Mouse (Mus musculus) left cerebral cortex, postnatal 25 days (tissue): ENCODE results near the gene Gm49387. TPM values are rescaled to one million over a fixed set of nuclear protein-coding genes. Genes with fewer than 3 reads are reported as not detected.
A peak's percentile ranks its signal among the peaks of the same experiment; 100 is the strongest.

Source experiments
- DNase-seq, 2 experiments: peaks; one replicate each; pipeline ENCODE4 v3.0.0; 2022; ENCODE audit warnings: low spot score in 2 of 2, mixed read lengths in 1 of 2
- intact Hi-C: fragments of 180-260 bp; cut with DNase I; formaldehyde crosslinking; loops from one replicate; pipeline ENCODE4 v1.15.1; 2025
- total RNA-seq, 2 experiments: library from RNA; stranded (reverse); gene quantifications; 2 replicates each; pipeline ENCODE4 v1.2.3; 2021

The Gm49387 gene
- total RNA-seq, 2 experiments from 2014 or later = 0.98 TPM; not detected in 1

DNA sequence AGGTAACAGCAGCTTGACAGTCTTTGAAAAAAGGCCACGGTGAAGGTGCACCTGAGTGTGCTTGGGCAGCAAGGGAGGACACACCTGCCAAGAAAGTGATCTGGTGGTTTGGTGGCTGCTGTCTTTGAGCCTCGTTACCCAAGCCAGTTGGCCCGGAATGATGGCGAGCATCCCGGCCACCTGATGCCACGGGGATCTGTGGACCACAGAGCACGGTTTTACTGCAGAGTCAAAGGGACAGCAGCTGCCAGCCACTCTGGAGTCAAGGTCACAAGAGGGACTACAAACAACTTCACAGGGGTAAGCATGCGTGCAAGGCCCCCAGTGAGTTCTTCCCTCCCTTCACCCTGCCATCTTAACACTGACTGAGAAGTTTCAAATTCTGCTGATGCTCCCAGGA, 83.4 kb downstream of the Gm49387 start:
- intact Hi-C loops = no loop called here
- DNase-seq = no peak

DNA sequence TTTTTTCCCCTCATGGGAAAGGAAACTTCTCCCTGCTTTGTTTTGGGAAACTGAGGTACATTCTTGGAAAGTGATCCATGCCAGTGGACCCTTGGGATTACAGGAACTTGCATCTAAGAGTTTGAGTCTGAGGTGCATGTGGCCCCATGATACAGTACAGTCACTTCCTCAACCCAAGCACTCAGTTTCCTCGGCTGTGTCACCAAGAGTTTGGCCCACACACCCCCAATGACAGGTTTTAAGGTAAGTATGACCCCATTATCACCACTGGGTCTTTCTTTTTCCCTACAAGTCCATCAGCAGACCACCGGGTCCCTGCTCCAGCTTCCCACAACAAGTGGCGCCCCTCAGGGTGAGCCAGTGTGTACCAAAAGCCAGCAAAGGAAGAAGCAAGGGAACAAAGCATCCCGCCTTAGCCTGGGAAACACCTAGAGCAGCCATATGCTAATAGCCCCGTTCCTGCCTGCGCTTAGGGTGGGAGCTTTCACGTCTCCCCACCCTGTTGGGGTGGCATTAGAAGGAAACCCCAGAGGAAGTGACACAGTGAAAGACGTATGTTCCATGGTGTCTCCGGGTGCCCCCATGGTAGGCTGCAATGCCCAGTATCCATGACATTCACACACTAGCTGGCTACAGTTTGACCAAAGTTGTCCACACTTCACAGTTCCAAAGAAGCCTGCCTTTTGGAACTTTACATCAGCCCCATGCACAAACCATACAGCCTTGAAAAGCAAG, 84.0 kb downstream of the Gm49387 start:
- intact Hi-C loops = no loop called here

DNA sequence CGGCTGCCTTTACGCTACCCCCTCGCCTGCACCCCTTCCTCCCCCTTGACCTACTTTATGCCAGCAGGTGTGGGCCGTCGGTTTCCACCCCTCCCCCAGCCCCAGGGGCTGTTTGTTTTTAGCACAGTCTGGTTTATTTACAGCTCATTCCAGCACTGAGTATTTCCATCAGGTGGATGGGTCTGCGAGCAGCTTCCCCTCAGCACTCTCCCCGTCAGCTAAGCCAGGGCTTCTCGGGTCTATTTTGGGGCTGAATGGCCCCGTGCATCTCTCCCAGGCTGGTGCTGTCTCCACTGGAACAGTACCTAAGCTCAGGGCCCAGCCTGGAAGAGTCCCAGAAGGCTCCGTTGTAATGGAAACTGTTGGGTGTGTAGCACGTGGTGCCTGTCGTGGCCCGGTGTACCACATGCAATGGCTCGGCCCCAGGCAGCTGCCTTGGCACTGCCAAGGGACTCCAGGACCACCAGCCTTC, 84.7 kb downstream of the Gm49387 start:
- intact Hi-C loops = no loop called here
- DNase-seq = peak; percentile 10 to 32

More for the DNA sequence above, 84.0 kb downstream of the Gm49387 start:
- no peak for DNase-seq

DNA sequence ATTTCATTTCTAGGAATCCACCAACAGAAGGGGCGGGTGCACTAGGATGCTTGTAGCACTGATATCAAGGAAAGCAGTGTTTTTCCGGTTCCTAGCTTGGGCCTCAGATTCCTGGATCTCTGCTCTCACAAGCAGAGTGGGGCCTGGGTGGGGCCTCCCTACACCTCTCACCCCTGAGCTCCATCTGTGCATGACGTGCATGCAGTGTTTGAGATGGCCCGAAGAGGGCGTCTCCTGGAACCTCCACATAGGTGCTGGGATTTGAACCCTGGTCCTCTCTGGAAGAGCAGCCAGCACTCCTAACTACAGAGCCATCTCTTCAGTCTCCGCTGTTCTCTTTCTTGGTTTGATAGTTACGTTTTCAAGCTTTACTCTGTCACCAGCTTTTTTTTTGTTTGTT, 85.7 kb downstream of the Gm49387 start:
- no peak for DNase-seq
- intact Hi-C loops = no loop called here

DNA sequence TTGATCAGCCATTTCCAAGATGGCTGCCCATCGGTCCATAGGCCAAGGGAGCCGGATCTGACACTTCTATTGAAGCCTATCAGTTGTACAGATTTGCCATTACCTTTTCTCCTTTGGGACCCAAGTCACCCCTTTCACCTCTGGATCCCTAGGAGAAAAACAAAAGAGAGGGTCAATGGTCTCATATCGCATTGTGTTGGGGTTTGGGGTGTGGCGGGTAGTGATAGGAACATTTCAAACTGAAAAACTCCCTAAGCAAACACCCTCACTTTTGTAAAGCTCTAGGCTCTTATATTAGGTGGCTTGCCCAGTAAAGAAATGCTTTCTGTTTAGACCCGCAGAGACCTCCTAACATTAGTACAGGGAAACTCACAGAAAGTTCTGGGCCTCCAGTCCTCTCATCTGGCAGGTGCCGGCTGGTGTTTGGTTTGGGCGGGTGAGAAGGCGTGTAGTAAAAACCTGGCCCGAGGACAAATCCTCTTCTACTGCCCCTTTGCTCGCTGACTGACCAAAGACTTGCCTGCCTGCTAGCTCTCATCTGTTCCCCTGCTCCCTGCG, 96.7 kb downstream of the Gm49387 start:
- intact Hi-C loops = no loop called here
- DNase-seq = no peak

DNA sequence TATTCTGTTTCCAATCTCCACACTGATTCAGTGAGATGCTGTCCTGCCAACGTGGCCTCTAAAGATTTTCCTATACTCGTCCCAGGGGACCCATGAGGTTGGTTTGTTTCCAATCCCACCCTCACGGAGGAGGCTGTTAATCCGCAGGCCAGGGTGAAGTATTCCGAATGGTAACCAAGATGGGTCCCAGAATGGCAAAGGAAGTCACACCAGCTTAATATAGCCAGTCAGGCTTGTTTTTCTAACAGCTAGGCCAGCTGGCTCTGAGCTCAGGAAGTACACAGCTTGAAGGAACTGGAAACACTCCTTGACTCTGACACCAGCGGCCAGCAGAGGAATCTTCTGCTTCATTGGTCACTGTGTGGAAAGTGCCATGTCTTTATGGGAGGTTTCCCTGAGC, 103.4 kb downstream of the Gm49387 start:
- peak in 1 of 2 experiments; percentile 9 for DNase-seq
- intact Hi-C loops = no loop called here

DNA sequence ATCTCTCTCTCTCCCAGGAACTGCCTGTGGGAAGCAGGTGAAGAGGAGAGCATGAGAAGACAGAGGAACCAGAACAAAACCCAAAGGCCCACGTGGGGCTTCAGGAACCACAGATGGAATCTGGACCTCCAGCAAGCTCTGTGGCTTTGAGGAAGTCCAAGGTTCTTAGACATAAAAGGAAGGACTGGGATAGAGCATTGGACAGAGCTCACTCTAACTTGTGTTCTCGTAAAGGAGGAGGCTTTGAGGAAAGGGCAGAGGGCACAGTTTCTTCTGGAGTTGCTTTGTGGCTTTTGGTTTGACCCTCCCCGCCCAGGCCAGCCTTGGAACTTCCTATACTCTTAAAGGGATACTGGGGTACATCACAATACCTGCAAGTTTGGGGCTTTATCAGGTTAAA, 108.0 kb downstream of the Gm49387 start:
- no peak for DNase-seq
- intact Hi-C loops = no loop called here

DNA sequence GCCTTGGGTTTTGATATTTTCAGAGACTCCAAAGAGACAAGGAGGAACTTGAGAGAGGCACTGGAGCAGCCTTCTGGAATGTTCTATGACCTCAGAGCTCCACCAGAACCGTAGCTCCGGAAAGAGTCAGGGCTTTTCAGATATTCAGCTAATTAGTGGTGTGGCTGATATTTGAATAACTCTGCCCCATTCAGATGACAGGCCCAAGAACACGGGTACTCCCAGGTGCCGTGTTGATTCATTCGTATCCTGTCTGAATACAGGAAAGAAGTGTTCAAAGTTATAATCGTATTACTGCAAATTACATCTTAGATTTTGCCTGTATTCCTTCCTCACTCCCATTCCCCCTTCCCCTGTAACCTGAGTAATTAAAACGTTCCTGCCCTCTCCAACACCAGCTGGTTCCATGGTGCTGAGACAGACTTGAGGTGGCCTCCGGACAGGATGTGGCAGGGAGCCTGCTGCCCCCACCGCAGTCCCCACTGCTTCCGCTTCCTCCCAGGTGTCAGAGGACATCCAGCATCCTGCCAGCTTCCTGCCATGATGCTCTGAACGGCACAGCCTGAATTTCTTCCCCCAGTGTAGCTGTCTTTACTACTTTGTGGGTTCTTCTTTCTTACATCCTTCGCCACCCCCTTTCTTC, 109.1 kb downstream of the Gm49387 start:
- intact Hi-C loops = no loop called here
- no peak for DNase-seq

DNA sequence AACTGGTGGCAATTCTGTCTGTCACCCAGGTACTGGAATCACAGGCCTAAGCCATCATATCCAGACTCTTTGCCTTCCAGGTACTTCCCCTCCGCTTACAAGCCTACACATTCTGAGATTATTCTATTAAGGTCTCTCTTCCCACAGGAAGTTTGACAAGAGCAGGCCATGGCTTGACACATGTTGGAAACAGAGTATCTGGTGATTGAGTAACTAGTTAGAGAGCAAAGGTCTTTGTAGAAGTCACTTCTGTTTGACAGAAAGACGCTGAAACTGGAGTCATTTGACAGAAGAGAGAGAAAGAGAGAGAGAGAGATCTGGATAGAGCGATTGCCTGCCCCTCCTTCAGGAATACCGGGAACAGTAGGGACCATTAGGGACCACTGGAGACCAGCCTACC, 109.8 kb downstream of the Gm49387 start:
- intact Hi-C loops = no loop called here
- no peak for DNase-seq

DNA sequence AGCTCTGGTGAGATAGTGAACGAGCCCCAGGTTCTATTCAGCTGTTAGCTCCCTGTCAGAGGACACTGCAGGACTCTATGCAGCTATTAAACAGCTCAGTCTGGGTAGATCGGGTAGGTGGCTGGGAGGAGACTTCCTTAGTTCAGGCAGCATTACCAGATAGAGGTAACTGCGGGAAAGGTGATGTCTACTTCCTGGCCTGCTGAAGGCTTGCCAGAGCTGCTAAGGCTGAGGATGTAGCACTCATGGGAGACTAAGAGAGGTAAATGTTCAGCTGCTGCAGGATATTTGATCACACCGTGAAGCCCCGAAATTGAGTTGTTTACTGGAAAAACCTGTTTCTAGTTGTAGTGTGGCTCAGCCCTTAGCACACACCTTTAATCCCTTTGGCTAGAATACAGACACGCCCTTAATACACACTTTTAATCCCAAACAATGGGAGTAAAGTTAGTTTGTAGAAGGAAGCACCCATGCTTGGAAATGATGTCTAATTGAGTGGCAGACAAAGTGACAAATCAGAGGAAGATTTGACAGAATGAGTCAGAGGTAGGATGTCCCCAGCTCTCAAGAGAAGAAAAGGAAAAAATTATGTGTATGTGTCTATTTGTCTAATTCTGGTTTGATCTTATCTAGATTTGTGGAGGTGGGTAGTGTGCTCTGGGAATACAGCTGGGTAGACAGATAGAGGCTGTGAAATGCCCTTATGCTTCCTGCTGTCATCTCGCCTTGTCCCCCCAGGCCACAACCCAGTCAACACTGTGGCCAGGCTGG, 115.5 kb downstream of the Gm49387 start:
- no peak for DNase-seq
- intact Hi-C loops = no loop called here

DNA sequence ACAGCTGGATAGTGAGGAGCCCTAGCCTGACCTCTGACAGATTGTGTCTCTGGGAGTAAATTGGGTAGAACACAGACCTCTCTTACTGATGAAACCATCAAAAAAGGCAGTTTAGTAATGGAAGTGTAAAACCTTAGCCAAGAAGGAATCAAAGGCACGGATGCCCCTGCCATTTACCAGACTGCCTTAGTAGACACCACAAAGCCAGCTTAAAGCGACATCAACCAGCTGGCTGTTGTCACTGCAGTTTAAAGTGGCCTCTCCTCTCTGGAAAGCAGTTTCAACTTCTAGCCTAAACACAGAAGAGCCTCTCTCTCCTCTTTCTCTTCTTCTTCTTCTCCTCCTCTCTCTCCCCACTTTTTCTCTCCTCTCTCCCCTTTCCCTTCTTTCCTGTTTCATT, 119.4 kb downstream of the Gm49387 start:
- DNase-seq = no peak
- intact Hi-C loops = loop anchor here (2.0 kb wide), 1 partner anchor 83 kb away; no protein-coding TSS in a partner anchor

DNA sequence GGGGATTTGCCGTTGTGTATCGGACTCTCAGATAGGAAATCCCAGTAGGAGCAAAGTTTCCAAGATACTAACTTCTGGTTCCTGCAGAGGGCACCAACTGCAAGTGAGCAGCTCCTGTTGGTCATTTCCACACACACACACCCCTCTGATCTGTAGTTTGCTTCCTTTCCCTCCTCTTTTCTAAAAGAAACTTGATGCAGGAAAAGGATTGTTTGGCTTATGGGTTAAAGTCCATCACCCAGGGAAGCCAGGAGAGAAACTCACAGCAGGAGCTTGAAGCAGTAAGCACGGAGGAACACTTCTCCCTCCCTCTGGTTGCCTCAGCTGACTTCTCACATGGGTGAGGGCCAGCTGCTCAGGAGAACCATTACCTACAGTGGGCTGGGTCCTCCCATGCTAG, 121.5 kb downstream of the Gm49387 start:
- intact Hi-C loops = loop anchor here (10.0 kb wide), 1 partner anchor 276 kb away; no protein-coding TSS in a partner anchor
- no peak for DNase-seq

DNA sequence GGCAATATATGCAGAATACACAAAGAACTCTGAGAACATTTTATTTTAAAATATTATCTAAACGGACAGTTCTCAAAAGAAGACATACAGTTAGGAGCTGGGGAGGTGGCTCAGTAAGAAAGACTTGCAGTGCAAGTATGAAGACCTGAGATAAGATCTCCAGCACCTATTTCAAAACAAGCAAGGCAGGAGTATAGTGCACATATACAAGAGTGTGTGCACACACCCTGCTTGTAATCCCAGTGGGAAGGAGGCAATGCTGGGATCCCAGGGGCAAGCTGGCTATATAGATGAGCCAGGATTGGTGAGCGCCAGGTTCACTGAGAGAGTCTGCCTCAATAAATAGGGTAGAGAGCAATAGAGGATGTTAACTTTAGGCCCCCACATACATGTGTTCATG, 124.8 kb downstream of the Gm49387 start:
- DNase-seq = no peak
- intact Hi-C loops = loop anchor here (10.0 kb wide), 1 partner anchor 279 kb away; no protein-coding TSS in a partner anchor

DNA sequence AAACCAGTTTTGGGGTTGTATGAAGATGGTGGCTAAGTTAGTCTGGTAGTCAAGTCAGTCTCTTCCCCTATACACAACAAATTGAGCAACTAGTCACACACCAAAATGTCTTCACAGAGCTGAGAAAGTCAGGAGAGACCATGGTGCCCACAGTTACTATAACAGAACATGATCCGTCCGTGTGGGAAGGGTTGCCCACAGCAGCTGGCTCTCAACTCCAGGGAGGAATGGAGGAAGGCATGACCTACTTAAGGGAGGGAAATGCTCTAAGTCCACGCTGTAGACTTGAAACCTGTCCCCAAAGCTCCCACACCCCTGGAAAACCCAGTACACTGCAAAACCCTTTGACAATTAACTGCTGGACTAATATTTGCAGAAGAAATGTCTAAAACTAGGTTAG, 130.4 kb downstream of the Gm49387 start:
- intact Hi-C loops = loop anchor here (10.0 kb wide), 1 partner anchor 284 kb away; no protein-coding TSS in a partner anchor
- peak in 1 of 2 experiments; percentile 29 for DNase-seq

DNA sequence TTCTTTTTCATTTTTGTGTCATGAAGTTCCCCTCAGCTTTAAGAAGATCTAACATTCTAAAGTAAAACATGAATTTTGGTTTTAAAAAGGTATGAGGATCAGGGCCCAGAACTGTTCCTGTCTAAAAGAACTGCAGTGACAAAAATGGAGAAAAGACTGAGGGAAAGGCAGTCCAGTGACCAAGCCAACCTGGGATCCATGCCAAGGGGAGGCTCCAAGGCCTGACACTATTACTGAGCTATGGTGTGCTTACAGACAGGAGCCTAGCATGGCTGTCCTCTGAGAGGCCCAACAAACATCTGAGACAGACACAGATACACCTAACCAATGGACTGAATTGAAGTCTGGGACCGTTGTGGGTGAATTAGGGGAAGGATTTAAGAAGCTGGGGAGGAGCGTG, 130.8 kb downstream of the Gm49387 start:
- intact Hi-C loops = loop anchor here (10.0 kb wide), 1 partner anchor 285 kb away; no protein-coding TSS in a partner anchor
- DNase-seq = no peak

DNA sequence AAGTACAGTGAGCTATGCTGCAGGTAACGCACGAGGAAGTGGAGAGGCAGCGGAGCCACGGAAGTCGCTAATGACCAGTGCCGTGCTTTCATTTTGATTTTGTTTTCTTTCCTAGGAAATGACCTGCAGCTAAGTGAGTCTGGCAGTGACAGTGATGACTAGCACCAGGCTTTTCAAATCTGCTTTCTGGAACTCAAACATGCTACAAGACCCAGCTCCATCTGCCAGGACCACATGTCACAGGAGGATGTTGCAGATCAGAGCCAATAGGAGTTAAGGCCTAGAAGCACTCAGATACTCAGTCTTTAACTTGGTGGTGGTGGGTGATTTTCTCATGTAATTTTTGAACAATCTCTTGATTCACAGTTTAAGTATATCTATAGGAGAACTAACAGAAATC, 134.2 kb downstream of the Gm49387 start:
- intact Hi-C loops = no loop called here
- no peak for DNase-seq

DNA sequence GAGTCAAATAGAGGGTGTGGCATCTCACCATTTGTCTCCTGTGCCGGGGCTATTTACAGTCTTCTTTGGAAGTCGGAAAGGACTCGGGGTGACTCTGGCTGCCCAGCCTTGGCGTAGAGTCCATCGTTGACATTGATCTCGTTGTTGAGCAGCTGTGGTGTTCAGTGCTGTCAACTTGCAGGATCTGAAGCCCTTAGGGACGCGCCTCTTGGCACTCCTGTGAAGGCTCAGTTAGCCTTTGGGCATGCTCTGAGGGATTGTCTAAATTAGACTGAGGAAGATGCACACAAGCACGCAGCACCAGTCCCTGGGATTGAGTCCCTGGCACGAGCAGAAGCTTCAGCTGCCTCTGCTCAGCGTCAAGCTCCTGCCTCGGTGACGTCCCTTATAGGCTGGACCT, 137.3 kb downstream of the Gm49387 start:
- intact Hi-C loops = no loop called here
- DNase-seq = no peak
